Mouse (Mus musculus) hematopoietic multipotent progenitor cell, adult 10-12 weeks (in vitro differentiated cells): Measurements from ENCODE around the gene Ncoa7. TPM values are rescaled to one million over a fixed set of nuclear protein-coding genes. Genes with fewer than 3 reads are reported as not detected.

ENCODE experiments used
- polyA plus RNA-seq: library from polyadenylated mRNA; stranded (reverse); fragments of >175 nt; gene quantifications from 2 replicates; pipeline ENCODE4 v1.2.3, GENCODE M21; 2012; ENCODE audit warnings: low replicate concordance

Ncoa7 gene
- polyA plus RNA-seq: 12.3 and 28.2 TPM in 2 replicates

DNA sequence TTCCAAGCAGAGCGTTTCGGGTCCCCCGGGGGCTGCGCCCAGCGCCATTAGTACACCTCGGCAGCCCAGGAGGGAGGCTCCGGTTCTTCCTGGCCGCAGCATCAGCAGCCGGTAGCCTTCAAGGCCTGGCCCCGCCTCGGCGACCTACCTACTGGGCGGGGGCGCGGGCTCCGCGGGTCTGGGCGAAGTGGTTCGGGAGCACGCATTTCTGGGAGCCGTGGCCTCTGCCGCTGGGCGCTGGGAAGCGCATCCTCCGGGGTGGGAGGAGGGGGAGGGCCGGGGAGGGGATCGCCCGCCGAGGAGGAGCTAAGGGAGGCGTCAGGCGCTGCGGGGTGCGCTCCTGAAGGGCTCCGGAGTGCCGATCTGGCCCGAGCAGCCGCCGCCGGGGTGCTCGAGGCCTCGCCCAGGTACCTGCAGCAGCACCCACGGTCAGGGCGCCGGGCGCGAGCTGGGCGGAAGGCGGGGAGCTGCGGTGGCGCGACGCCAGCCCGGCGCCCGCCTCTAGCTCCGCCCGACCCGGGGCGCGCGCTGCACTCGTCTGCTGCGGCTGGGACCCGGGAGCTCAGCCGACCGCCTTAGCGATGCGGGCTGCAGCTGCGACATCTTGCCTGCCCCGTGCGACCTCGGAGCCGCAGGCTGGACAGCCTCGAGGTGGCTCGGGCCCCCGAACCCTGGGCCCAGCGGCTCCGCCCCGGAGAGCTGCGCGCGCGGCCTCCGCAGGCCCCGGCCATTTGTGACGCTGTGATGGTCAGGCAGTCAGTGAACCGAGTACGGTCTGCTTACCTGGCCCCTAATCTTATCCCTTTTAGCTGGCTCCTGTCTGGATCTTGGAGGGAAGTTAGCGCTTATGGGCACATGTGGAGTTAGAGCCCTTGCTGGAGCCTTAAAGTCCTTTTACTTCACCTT lies at the start of gene Ncoa7:
Gene Ncoa7, minus strand, starts transcription at position 646 of the 906 bp plus-strand sequence.

DNA sequence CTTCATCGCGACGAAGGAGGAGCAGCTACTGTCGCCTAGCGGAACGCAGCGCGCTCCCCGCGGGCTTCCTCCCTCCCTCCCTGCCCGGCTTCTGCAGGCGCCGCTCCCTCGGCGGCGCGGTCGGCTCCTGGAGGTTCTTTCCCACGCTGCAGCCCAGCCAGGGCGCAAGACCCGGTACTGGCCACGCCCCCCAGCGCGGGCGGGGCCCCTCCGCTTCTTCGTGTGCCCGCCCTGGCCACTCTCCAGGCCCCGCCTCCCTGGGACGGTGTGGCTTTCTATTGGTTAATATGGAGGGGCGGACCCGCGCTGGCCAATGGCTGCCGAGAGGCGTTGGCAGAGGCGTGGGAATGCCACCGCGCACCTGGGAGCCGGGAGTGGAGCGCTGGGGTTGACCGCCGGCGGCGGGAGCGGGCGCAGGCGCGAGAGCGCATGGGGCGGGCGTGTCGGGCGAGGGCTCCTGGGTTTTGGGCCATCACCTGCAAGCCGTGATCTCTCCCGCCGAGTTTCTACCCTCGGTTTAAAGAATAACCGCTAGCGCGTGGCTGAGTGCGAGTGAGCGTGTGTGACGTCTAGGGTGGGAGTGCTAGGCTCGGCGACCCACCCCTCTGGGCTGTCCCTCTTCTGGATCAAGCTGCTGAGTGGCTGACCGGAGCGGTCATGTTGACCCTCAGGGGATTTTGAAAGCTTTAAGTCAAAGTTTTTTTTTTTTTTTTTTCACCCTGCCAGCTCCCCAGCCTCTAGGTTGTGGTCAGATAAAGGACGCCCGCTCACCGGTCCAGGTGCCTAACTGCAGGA lies 39.7 kb upstream of the Ncoa7 start, which contains the start of gene Hey2:
Gene Hey2, minus strand, starts transcription at position 159 of the 795 bp plus-strand sequence.

DNA sequence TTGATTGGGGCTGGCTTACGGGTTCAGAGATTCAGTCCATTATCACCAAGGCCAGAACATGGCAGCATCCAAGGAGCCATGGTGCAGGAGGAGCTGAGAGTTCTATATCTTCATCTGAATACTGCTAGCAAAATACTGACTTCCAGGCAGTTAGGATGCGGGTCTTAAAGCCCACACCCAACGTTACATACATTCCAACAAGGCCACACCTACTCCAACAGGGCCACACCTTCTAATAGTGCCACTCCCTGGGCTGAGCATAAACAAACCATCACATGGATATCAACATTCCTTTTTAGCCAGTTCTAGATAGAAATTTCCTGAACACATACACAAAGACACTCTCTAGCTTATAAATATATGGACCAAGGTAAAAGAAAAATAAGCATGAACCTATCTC lies 173.6 kb downstream of the Ncoa7 start, which contains the start of gene Hint3:
Gene Hint3, minus strand, starts transcription at position 120 of the 400 bp plus-strand sequence.

DNA sequence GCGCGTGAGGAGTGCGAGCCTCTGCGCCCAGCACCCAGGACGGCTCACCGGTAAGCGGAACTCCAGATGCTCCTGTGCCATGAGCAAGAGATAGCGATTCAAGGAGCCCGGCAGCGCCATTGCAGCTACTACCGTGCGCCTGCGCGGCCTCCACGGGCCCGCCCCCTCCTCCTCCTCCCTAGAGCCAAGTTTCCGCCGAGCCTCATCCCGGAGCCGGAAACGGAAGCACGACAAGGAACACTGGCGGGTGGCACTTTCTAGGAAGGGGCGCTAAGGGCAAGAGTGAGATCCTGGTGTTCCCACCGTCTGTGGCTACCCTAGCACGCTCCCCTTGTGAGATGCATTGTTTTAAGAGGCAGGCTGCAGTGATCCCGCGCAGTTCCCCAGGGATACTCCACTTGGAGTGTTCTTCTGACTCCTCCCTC lies 202.6 kb downstream of the Ncoa7 start, which contains the start of gene Trmt11:
Gene Trmt11, minus strand, starts transcription at position 208 of the 425 bp plus-strand sequence.

Other genes with a start within 250 kb of the Ncoa7 start
- gene Trmt11, start 202.6 kb downstream of the Ncoa7 start, polyA plus RNA-seq: 1.0 and 1.4 TPM in 2 replicates
- gene Hint3, start 173.7 kb downstream of the Ncoa7 start, polyA plus RNA-seq: 14.7 and 23.5 TPM in 2 replicates
- gene Hey2, start 39.5 kb upstream of the Ncoa7 start, polyA plus RNA-seq: 0.06 TPM in 1 of 2 replicates, not detected in the other